Mouse (Mus musculus) erythroblast, adult 5-6 weeks (primary cell): ENCODE results near the gene Gm5142. TPM values are rescaled to one million over a fixed set of nuclear protein-coding genes. Genes with fewer than 3 reads are reported as not detected.

Experiments used
- total RNA-seq, 2 experiments: library from RNA; stranded (forward) in 1 of 2; stranded (reverse) in 1 of 2; fragments of 150-400 nt in 1 of 2; fragments of 200-764, 138-1000 nt in 1 of 2; gene quantifications; 2 replicates each; pipeline versions ENCODE4 v1.2.3 to v1.2.4; 2015 to 2017; ENCODE audit warnings: low replicate concordance in 2 of 2

Gm5142 gene
- total RNA-seq, 2 experiments from 2014 or later, result not detected

Other genes starting within 250 kb of the Gm5142 start
- not detected in 2 replicates for gene 1700129C05Rik, start 35.9 kb downstream of the Gm5142 start, total RNA-seq (2015; ENCODE audit: low replicate concordance)
- 1.8 TPM in 1 of 2 replicates, not detected in the other for gene 1700129C05Rik, start 35.9 kb downstream of the Gm5142 start, total RNA-seq (2017; ENCODE audit: low replicate concordance)
- gene Rcbtb1, start 22.5 kb upstream of the Gm5142 start, total RNA-seq (2015; ENCODE audit: low replicate concordance), result 1.9 and 7.9 TPM in 2 replicates
- gene Rcbtb1, start 22.5 kb upstream of the Gm5142 start, total RNA-seq (2017; ENCODE audit: low replicate concordance), result 7.8 and 9.3 TPM in 2 replicates
- gene Gm6904, start 81.5 kb upstream of the Gm5142 start, total RNA-seq (2015; ENCODE audit: low replicate concordance), result not detected in 2 replicates
- gene Gm6904, start 81.5 kb upstream of the Gm5142 start, total RNA-seq (2017; ENCODE audit: low replicate concordance), result 0.51 TPM in 1 of 2 replicates, not detected in the other
- 0.38 TPM in 1 of 2 replicates, not detected in the other for gene Phf11a, start 118.8 kb upstream of the Gm5142 start, total RNA-seq (2015; ENCODE audit: low replicate concordance)
- gene Phf11a, start 118.8 kb upstream of the Gm5142 start, total RNA-seq (2017; ENCODE audit: low replicate concordance), result 1.4 TPM in 1 of 2 replicates, not detected in the other
- gene Phf11b, start 162.6 kb upstream of the Gm5142 start, total RNA-seq (2015; ENCODE audit: low replicate concordance), result 0.96 and 1.7 TPM in 2 replicates
- gene Phf11b, start 162.6 kb upstream of the Gm5142 start, total RNA-seq (2017; ENCODE audit: low replicate concordance), result 2.3 and 3.9 TPM in 2 replicates
- gene Phf11d, start 186.7 kb upstream of the Gm5142 start, total RNA-seq (2015; ENCODE audit: low replicate concordance), result 0.84 and 4.2 TPM in 2 replicates
- gene Phf11d, start 186.7 kb upstream of the Gm5142 start, total RNA-seq (2017; ENCODE audit: low replicate concordance), result 0.42 and 0.85 TPM in 2 replicates
- gene Phf11c, start 216.6 kb upstream of the Gm5142 start, total RNA-seq (2015; ENCODE audit: low replicate concordance), result 0.96 and 1.3 TPM in 2 replicates
- gene Phf11c, start 216.6 kb upstream of the Gm5142 start, total RNA-seq (2017; ENCODE audit: low replicate concordance), result 1.4 and 2.2 TPM in 2 replicates